ENCODE assay signal across 14 mouse cellular contexts in the genomic region with DNA sequence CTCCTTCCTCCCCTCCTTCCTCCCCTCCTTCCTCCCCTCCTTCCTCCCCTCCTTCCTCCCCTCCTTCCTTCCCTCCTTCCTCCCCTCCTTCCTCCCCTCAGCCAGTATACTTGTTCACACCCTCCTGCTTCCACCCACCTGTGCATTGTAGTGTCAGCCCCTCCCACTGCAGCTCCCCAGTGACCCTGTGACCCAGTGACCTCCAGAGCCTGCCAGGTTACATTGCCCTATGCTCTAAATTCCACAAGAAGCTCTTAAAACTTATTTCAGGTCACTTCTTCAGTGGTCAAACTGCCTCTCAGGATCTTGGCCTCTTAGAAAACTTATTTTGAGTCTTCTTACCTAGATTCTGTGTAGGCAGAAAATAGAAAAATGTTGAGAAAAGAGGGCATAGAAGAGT.
"Had no signal": no experiment of that assay in that cellular context is flagged by ENCODE, and none has a peak within 500 bp of the region (broad histone marks: within the 10 kb centered on the region; RNA-seq: fewer than 3 reads in every experiment).

No protein-coding gene starts in this region.

- H3K27ac ChIP-seq: kidney, postnatal 0 days; limb, embryonic 10.5 days; limb, embryonic 13.5 days; liver, embryonic 15.5 days had no signal

- H3K27me3 ChIP-seq: limb, embryonic 13.5 days; liver, embryonic 15.5 days had no signal

- H3K9ac ChIP-seq: limb, embryonic 13.5 days; liver, embryonic 15.5 days had no signal

- H3K4me3 ChIP-seq: limb, embryonic 10.5 days; limb, embryonic 13.5 days; liver, embryonic 15.5 days had no signal

- H3K4me2 ChIP-seq: limb, embryonic 13.5 days; liver, embryonic 11.5 days; liver, embryonic 15.5 days; midbrain, embryonic 11.5 days had no signal

- H3K9me3 ChIP-seq: limb, embryonic 10.5 days; limb, embryonic 13.5 days; liver, embryonic 15.5 days had no signal

- H3K4me1 ChIP-seq: liver, embryonic 15.5 days had no signal

- H3K36me3 ChIP-seq: limb, embryonic 10.5 days; liver, embryonic 15.5 days had no signal

- DNase-seq: kidney, postnatal 4 days; lung, adult 2 months; lung, postnatal 14 days; lung, postnatal 4 days; midbrain, embryonic 14.5 days; thymus, adult 2 months; thymus, postnatal 14 days; thymus, postnatal 4 days had no signal
